In genomic region chr14:123542362-123542761, GRCm38 (mm10) we compare ENCODE assay signal across 18 mouse cellular contexts.
DNase-seq lines count a peak whose midpoint lies in the region; ATAC-seq and TF ChIP-seq lines count a peak whose summit lies in the region.
"Had no signal": no experiment of that assay in that cellular context is flagged by ENCODE, and none has a peak within 500 bp of the region (broad histone marks: within the 10 kb centered on the region; RNA-seq: fewer than 3 reads in every experiment).

No protein-coding gene starts in this region.

- TF ChIP-seq EP300 in stomach, postnatal 0 days (optimal IDR thresholded peaks at IDR 0.05), result no peak

- H3K27ac ChIP-seq in gastrocnemius, adult 2 months, result no peak overlapping the region
- no peak overlapping the region for H3K27ac ChIP-seq in midbrain, postnatal 0 days (ENCODE audit: low read depth, low read length)
- no peak overlapping the region for H3K27ac ChIP-seq in midbrain, embryonic 11.5 days (ENCODE audit: low read depth, low read length)
- H3K27ac ChIP-seq in stomach, postnatal 0 days (replicated peaks), result no peak overlapping the region

- no peak overlapping the region for H3K4me3 ChIP-seq in gastrocnemius, adult 2 months
- H3K4me3 ChIP-seq in midbrain, postnatal 0 days (ENCODE audit: low read depth, low read length), result no peak overlapping the region
- no peak overlapping the region for H3K4me3 ChIP-seq in midbrain, embryonic 11.5 days (ENCODE audit: low read depth, low read length)
- no peak overlapping the region for H3K4me3 ChIP-seq in stomach, postnatal 0 days (ENCODE audit: low read depth, low read length)
- H3K4me3 ChIP-seq: myocyte had no signal

- POLR2A ChIA-PET in Patski (lab: Charles Lee), result no interaction called here

- no peak overlapping the region for H3K9ac ChIP-seq in midbrain, postnatal 0 days (replicated peaks; ENCODE audit: low read length, poor library complexity, severe bottlenecking)
- H3K9ac ChIP-seq in midbrain, embryonic 11.5 days (ENCODE audit: low read length), result no peak overlapping the region
- no peak overlapping the region for H3K9ac ChIP-seq in stomach, postnatal 0 days (ENCODE audit: low read length)

- no peaks in the 10 kb centered on the region for H3K9me3 ChIP-seq in midbrain, postnatal 0 days (ENCODE audit: low read length)
- no peaks in the 10 kb centered on the region for H3K9me3 ChIP-seq in midbrain, embryonic 11.5 days (ENCODE audit: control insufficient read depth, low read length)
- no peaks in the 10 kb centered on the region for H3K9me3 ChIP-seq in stomach, postnatal 0 days (ENCODE audit: control insufficient read depth, low read length)

- H3K36me3 ChIP-seq in midbrain, postnatal 0 days (ENCODE audit: insufficient read depth, low read length), result no peaks in the 10 kb centered on the region
- H3K36me3 ChIP-seq in midbrain, embryonic 11.5 days (ENCODE audit: control insufficient read depth, insufficient read depth, low read length), result no peaks in the 10 kb centered on the region
- no peaks in the 10 kb centered on the region for H3K36me3 ChIP-seq in stomach, postnatal 0 days (ENCODE audit: control insufficient read depth, insufficient read depth, low read length)

- ATAC-seq in midbrain, postnatal 0 days (ENCODE audit: low FRiP score), result no peak
- ATAC-seq in midbrain, embryonic 11.5 days (ENCODE audit: low FRiP score), result no peak
- ATAC-seq in Patski, result no peak
- no peak for ATAC-seq in stomach, postnatal 0 days (ENCODE audit: low FRiP score, low TSS enrichment)
- ATAC-seq: activated CD4-positive, CD25-positive, alpha-beta regulatory T cell, adult 4 months; intestine, embryonic 16.5 days had no signal

- 0 out of 2 replicates have a peak, but pooled peaks have one; percentile 8 for TF ChIP-seq CTCF in gastrocnemius, adult 2 months (IDR thresholded peaks at IDR 0.05)
- peak; percentile 37; the same call in 1 of the 2 replicates for TF ChIP-seq CTCF in midbrain, postnatal 0 days (IDR thresholded peaks at IDR 0.05)
- peak; percentile 56 for TF ChIP-seq CTCF in Patski (IDR thresholded peaks at IDR 0.05)
- peak; percentile 45 for TF ChIP-seq CTCF in stomach, postnatal 0 days (IDR thresholded peaks at IDR 0.05; ENCODE audit: low read depth)

- in situ Hi-C loops in Patski (cut with MboI; ENCODE audit: low pct_unique_long_range_greater_than_20kb), result no loop called here

- H3K4me2 ChIP-seq in midbrain, postnatal 0 days (ENCODE audit: low read depth, low read length, poor library complexity, severe bottlenecking), result no peak overlapping the region
- H3K4me2 ChIP-seq in midbrain, embryonic 11.5 days, result no peak overlapping the region
- H3K4me2 ChIP-seq in stomach, postnatal 0 days (replicated peaks; ENCODE audit: low read depth), result no peak overlapping the region
- H3K4me2 ChIP-seq: liver, embryonic 11.5 days had no signal

- CTCF ChIA-PET in Patski (lab: Charles Lee), result no interaction called here

- no peaks in the 10 kb centered on the region for H3K4me1 ChIP-seq in midbrain, postnatal 0 days (ENCODE audit: insufficient read depth, low read length)
- H3K4me1 ChIP-seq in midbrain, embryonic 11.5 days (ENCODE audit: control insufficient read depth, insufficient read depth, low read length), result no peaks in the 10 kb centered on the region
- no peaks in the 10 kb centered on the region for H3K4me1 ChIP-seq in stomach, postnatal 0 days (replicated peaks; ENCODE audit: control insufficient read depth, insufficient read depth)

- intact Hi-C loops in gastrocnemius, adult 2 months (cut with DNase I), result no loop called here
- intact Hi-C loops in gastrocnemius, postnatal 36 days (cut with DNase I), result no loop called here

- H3K27me3 ChIP-seq in midbrain, postnatal 0 days (ENCODE audit: insufficient read depth, low read length), result no peaks in the 10 kb centered on the region
- H3K27me3 ChIP-seq in midbrain, embryonic 11.5 days (ENCODE audit: control insufficient read depth, insufficient read depth, low read length), result no peaks in the 10 kb centered on the region
- H3K27me3 ChIP-seq in Patski, result peaks cover 3% of the 10 kb centered on the region
- no peaks in the 10 kb centered on the region for H3K27me3 ChIP-seq in stomach, postnatal 0 days (ENCODE audit: control insufficient read depth, insufficient read depth, low read length)

- no peak for DNase-seq in gastrocnemius, adult 2 months
- no peak for DNase-seq in gastrocnemius, postnatal 36 days
- no peak for DNase-seq in midbrain, postnatal 0 days (ENCODE audit: low spot score)
- no peak for DNase-seq in midbrain, embryonic 11.5 days (ENCODE audit: low spot score, missing footprints)
- DNase-seq in Patski (ENCODE audit: low read depth, low spot score), result no peak
- no peak for DNase-seq in stomach, postnatal 0 days (ENCODE audit: low spot score)
- no peak for DNase-seq in ovary, postnatal 36 days (ENCODE audit: low spot score)
- no peak for DNase-seq in left cerebral cortex, adult 8-10 months (ENCODE audit: low spot score in 2 of 2)
- DNase-seq: cerebellum, adult 9-10 months; kidney, postnatal 14 days; left cerebral cortex, postnatal 4 days; lung, postnatal 10 days; right cerebral cortex, adult 18-20 months; thymus, postnatal 4 days had no signal
